Mouse (Mus musculus) left cerebral cortex, postnatal 36 days (tissue): ENCODE measurements around the gene Dgke. TPM values are rescaled to one million over a fixed set of nuclear protein-coding genes. Genes with fewer than 3 reads are reported as not detected.
A peak's percentile ranks its signal among the peaks of the same experiment; 100 is the strongest.

ENCODE experiments used
- DNase-seq, 2 experiments: peaks; one replicate each; pipeline ENCODE4 v3.0.0; 2021 to 2022; ENCODE audit warnings: low spot score in 2 of 2, mixed read lengths in 1 of 2
- intact Hi-C: fragments of 180-260 bp; cut with DNase I; formaldehyde crosslinking; loops from one replicate; pipeline ENCODE4 v1.15.1; 2025
- total RNA-seq, 2 experiments: library from RNA; stranded (reverse); gene quantifications; 2 replicates each; pipeline ENCODE4 v1.2.3; 2021

The Dgke gene
- total RNA-seq, 2 experiments from 2014 or later: 55.6 to 57.2 TPM

GRCm38 (mm10) chr11:89077601-89078000, 11.0 kb upstream of the Dgke start:
- no peak for DNase-seq
- intact Hi-C loops: no loop called here

DNA sequence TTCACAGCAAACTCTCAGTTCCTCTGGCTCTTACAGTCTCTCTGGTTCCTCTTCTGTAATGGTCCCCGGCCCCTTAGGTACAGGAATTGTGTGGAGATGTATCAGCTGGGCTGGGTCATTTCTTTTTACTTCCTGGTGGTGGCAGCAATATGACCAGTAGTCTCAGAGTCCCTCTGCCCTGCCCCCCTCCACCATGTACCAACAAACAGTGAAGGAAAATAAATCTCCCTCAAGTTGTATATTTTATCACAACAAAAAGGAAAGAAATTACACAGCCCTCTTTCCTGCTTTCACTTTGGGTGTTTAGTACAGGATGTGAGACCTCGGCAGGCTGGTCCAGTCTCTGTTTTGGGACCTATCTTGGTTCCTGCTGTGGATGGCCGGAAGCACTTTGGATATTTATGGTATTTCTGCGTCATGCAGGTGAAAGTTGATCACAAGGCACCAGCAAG, 9.7 kb upstream of the Dgke start:
- no peak for DNase-seq
- intact Hi-C loops: no loop called here

DNA sequence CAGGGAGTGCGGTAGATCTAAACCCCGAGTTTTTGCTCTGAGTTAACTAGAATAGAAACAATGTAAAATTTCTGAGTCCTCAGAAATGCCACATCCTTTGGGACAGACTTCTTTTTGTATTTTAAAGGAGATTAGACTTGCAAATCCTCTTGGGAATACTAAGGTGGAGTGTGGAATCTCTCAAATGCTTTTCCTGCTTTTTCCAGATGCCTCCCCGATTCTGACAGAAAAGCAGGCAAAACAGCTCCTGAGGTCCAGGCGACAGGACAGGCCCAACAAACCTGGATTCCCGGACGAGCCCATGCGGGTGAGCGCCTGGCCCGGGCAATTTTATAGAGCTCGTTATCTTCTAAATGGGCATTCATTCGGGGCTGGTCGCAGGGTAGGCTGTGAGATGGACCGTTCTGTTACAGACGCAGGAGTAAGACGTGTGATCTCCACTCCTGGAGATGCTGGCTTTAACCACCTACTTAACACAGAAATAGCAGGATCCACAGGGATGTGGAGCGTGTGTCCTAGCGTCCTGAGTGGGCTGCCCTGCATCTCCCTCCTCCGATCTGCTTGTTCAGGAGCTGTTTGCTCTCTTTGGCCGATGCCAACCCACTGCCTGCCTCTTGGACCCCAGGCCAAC, 8.2 kb upstream of the Dgke start:
- intact Hi-C loops: no loop called here
- peak; percentile 28 to 33 for DNase-seq

DNA sequence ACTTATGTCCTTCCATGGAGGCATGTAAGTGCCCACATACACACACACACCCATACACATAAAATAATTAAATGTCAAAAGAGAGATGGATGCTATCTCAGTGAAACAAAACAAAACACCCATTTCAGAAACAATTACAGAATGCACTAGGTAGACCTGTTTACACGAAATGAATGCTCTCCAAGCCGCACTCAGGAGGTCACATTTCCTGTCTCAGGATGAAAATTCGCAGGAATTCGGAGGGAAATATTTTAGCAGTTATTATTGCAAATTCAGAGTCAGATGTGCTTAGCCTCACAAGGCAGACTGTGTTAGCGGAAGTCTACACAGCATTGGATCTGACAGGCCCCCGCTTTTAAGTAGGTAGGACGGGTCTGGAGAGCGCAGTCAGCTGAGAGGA, 6.9 kb upstream of the Dgke start, which contains the start of gene Gm525:
Gm525 (plus strand) TSS at position 301 of the 400 bp plus-strand sequence.
- intact Hi-C loops: no loop called here
- no peak for DNase-seq

- intact Hi-C loops: no loop called here
- DNase-seq: no peak
Measured at GRCm38 (mm10) chr11:89071522-89071921, 4.9 kb upstream of the Dgke start.

- DNase-seq: peak in 1 of 2 experiments; percentile 34
- intact Hi-C loops: no loop called here
Measured at GRCm38 (mm10) chr11:89069303-89069702, 2.7 kb upstream of the Dgke start.

DNA sequence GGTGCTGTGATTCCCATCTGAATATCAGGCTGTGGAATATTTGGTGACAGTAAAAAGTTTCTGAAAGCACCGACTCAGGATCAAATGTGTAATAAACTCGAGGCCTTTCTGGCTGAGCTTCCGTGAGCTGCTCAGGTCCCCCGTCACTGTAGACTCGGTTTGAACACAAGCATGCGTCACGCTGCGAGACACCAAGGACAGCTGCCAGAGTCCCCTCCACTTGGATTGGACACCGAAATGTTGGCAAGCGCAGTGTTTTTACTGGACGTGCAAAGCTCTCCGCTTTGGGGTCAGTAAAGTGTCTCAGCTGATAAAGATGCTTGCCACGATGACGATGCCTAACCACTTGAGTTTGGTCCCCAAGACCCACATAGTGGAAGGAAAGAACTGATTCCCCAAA, 2.0 kb upstream of the Dgke start:
- DNase-seq: no peak
- intact Hi-C loops: no loop called here

GRCm38 (mm10) chr11:89067871-89068490, 1.3 kb upstream of the Dgke start:
- no peak for DNase-seq
- intact Hi-C loops: no loop called here

- intact Hi-C loops: no loop called here
Measured at GRCm38 (mm10) chr11:89067301-89067822, 712 bp upstream of the Dgke start.

GRCm38 (mm10) chr11:89066126-89066525, 524 bp downstream of the Dgke start:
- intact Hi-C loops: no loop called here
- DNase-seq: no peak

More at GRCm38 (mm10) chr11:89067301-89067822, 712 bp upstream of the Dgke start:
- no peak for DNase-seq

DNA sequence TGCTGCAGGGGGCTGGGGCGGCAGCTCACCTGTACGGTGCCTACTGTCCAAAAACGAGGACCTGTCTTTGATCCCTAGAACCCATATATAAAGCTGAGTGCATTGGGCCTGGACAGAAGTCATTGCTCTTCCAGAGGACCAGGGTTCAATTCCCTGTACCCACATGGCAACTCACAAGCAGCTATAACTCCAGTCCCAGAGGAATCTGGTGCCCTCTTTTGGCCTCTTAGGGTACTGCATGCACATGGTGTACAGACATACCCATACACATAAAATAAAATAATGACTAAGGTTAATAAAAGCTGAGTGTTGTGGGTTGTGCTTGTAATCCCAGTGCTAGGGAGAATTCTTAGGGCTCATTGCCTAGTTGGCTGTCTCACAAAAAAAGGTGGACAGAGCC, 1.4 kb downstream of the Dgke start:
- intact Hi-C loops: no loop called here
- DNase-seq: no peak

- intact Hi-C loops: no loop called here
- DNase-seq: no peak
Measured at GRCm38 (mm10) chr11:89064312-89064711, 2.3 kb downstream of the Dgke start.

- DNase-seq: no peak
- intact Hi-C loops: no loop called here
Measured at GRCm38 (mm10) chr11:89061362-89061761, 5.3 kb downstream of the Dgke start.

DNA sequence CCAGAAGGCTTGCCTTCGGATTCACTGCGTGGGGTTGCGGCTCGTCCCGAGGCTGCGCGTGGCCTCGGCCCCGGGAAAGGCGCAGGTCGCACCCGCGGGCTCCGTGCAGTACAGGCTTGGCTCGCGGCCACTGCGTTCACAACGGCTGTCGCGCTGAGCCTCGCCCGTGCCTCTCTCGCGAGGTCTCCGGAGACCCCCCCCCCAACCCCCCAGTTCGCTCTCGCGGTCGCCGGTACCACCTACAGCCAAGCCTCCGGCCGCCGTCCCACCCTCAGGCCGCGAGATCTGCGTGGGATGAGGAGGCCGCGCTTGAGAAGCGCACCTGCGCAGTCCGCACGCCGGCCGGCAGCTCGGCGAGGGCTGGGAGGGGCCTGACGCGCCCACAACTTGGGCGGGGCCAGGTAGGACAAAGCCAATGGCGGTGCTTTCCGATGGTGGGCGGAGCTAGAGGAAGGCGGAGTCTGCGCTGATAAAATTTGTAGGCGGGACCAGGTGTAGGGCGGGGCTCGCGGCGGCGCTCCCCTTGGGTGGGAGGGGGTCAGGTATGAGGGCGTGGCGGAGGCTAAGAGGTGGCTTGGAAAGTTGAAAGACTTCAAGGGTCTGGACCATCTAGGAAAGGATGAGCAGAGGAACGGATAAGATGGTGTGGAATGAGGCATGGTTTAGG, 6.1 kb downstream of the Dgke start:
- intact Hi-C loops: no loop called here
- peak; percentile 90 to 91 for DNase-seq

- intact Hi-C loops: no loop called here
- peak in 1 of 2 experiments; percentile 58 for DNase-seq
Measured at GRCm38 (mm10) chr11:89059919-89060422, 6.7 kb downstream of the Dgke start.

DNA sequence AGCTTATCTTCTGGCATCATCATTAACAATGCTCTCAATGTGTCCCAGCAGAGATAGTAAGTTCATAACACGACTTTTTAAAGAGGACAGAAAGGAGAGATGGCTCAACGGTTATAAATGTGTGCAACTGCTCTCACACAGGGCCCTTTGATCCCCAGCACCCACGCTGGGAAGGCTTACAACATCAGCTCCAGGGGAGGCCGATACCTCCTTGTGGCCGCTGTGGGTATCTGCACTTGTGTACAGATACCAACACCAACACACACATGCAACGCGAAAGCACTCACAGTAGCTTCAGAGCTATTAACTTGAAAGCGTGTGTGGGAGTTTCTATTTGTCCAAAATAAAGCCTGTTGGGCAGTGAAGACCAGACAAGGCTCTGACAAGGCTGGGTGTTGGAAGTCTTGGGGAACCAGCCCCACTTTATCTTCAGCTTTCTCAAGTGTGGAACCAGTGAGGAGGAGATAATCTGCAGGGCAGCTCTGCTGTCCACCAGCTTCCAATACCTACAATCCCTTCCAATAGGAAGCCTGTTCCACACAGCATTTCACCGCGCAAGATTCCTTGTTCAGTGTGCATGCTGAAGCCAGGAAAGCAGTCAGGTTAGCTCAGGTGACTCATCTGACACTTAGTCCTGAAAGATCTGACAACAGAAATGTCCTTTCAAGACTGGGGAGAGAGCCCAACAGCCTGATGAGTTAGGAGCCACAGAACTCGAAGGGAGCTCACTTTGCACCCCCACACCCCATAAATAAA, 8.0 kb downstream of the Dgke start:
- intact Hi-C loops: no loop called here
- no peak for DNase-seq

DNA sequence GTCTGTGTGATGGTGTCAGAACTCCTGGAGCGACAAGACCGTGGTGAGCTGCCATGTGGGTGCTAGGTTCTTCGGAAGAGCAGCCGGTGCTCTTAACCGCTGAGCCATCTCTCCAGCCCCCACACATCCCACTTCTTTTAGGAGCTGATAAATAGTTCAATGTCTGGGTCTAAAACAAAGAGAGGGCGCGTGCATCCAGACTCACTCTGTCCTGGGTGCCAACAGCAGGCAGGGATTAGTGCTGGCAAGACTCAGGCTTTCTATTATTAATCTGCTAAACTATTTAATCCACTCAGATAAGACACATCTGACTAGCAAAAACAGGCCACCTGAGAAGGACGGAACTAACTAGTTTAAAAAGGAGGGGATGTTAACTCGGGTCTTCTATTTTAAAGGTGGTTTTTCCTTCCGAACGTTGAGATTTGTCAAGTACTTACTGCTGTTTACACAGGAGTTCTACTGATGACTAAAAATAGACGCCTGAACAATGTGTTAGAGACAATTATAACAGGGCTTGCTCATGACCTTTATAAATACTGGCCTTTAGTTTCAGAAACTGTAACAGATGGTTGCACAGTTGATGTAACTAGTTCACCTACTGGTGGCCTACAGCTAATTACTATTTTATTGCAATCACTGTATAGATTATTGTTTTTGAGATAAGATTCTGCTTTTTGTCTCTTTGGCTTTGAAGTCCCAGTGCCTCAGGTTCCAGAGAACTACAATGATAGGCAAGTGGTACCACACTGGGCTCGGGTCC, 10.5 kb downstream of the Dgke start:
- DNase-seq: no peak
- intact Hi-C loops: no loop called here

- intact Hi-C loops: no loop called here
- DNase-seq: no peak
Measured at GRCm38 (mm10) chr11:89051767-89052166, 14.9 kb downstream of the Dgke start.

- no peak for DNase-seq
- intact Hi-C loops: no loop called here
Measured at GRCm38 (mm10) chr11:89046021-89046420, 20.6 kb downstream of the Dgke start.
